Mouse (Mus musculus): Measurements from ENCODE around the gene Slc24a3. TPM values are rescaled to one million over a fixed set of nuclear protein-coding genes. Genes with fewer than 3 reads are reported as not detected.

Slc24a3 gene
- polyA plus RNA-seq, 2 experiments: 0.58 TPM

GRCm38 (mm10) chr2:145680762-145681161, 513.2 kb downstream of the Slc24a3 start:
- Histone ChIP-seq H3K9ac (replicated peaks) (no peak overlapping the region), H3K27ac (no peak overlapping the region), H3K27me3 (ENCODE audit: control insufficient read depth, insufficient read depth, low read length) (peaks cover 3% of the 10 kb centered on the region; the same call in 1 of the 2 replicates), H3K4me2 (ENCODE audit: low read depth) (no peak overlapping the region), H3K4me1 (replicated peaks; ENCODE audit: control insufficient read depth in 2 of 2, insufficient read depth in 2 of 2, low read length in 1 of 2) (peaks cover 0 to 2% of the 10 kb centered on the region in 2 experiments; a peak in 1 of 4 replicates), H3K36me3 (replicated peaks; ENCODE audit: control insufficient read depth, insufficient read depth, low read depth) (no peaks in the 10 kb centered on the region), H3K4me3 (ENCODE audit: insufficient read depth in 1 of 2, low read depth in 2 of 2, low read length in 2 of 2) (no peak overlapping the region), H3K9me3 (ENCODE audit: control insufficient read depth, low read length) (no peaks in the 10 kb centered on the region)
- ATAC-seq (ENCODE audit: insufficient read depth) (no peak), DNase-seq (ENCODE audit: low read depth in 3 of 3, low spot score in 3 of 3) (no peak)
- whole genome bisulfite sequencing (ENCODE audit: insufficient replicate concordance): 69% methylated on average over 9 of the region's 9 CpGs
- no peak for TF ChIP-seq EP300 (IDR thresholded peaks at IDR 0.05; ENCODE audit: low read depth)

GRCm38 (mm10) chr2:145681626-145682025, 514.1 kb downstream of the Slc24a3 start:
- WGBS (ENCODE audit: insufficient replicate concordance): 58% methylated on average over 4 of the region's 4 CpGs
- no peak for DNase-seq (ENCODE audit: low read depth in 3 of 3, low spot score in 3 of 3)
- Histone ChIP-seq H3K27me3 (ENCODE audit: control insufficient read depth, insufficient read depth, low read length) (no peaks in the 10 kb centered on the region), H3K27ac (no peak overlapping the region), H3K36me3 (replicated peaks; ENCODE audit: control insufficient read depth, insufficient read depth, low read depth) (no peaks in the 10 kb centered on the region), H3K4me3 (ENCODE audit: insufficient read depth in 1 of 2, low read depth in 2 of 2, low read length in 2 of 2) (no peak overlapping the region), H3K9ac (replicated peaks) (no peak overlapping the region), H3K4me1 (replicated peaks; ENCODE audit: control insufficient read depth in 2 of 2, insufficient read depth in 2 of 2, low read length in 1 of 2) (peaks cover 0 to 2% of the 10 kb centered on the region in 2 experiments; a peak in 1 of 4 replicates), H3K9me3 (ENCODE audit: control insufficient read depth, low read length) (no peaks in the 10 kb centered on the region), H3K4me2 (ENCODE audit: low read depth) (no peak overlapping the region)
- TF ChIP-seq EP300 (IDR thresholded peaks at IDR 0.05; ENCODE audit: low read depth) (no peak), CTCF (IDR thresholded peaks at IDR 0.05; ENCODE audit: low read depth) (no peak)
- no peak for ATAC-seq (ENCODE audit: insufficient read depth)

- Histone ChIP-seq H3K36me3 (replicated peaks; ENCODE audit: control insufficient read depth, insufficient read depth, low read depth) (no peaks in the 10 kb centered on the region), H3K4me1 (replicated peaks; ENCODE audit: control insufficient read depth in 2 of 2, insufficient read depth in 2 of 2, low read length in 1 of 2) (peaks cover 0 to 2% of the 10 kb centered on the region in 2 experiments; a peak in 1 of 4 replicates), H3K4me2 (ENCODE audit: low read depth) (no peak overlapping the region), H3K4me3 (ENCODE audit: insufficient read depth in 1 of 2, low read depth in 2 of 2, low read length in 2 of 2) (no peak overlapping the region), H3K27me3 (ENCODE audit: control insufficient read depth, insufficient read depth, low read length) (no peaks in the 10 kb centered on the region), H3K9me3 (ENCODE audit: control insufficient read depth, low read length) (no peaks in the 10 kb centered on the region), H3K27ac (no peak overlapping the region), H3K9ac (replicated peaks) (no peak overlapping the region)
- TF ChIP-seq CTCF (IDR thresholded peaks at IDR 0.05; ENCODE audit: low read depth) (no peak), EP300 (IDR thresholded peaks at IDR 0.05; ENCODE audit: low read depth) (no peak)
- no peak for DNase-seq (ENCODE audit: low read depth in 3 of 3, low spot score in 3 of 3)
- WGBS (ENCODE audit: insufficient replicate concordance): 49% methylated on average over 3 of the region's 3 CpGs
- no peak for ATAC-seq (ENCODE audit: insufficient read depth)
Observed at GRCm38 (mm10) chr2:145682924-145683323, 515.4 kb downstream of the Slc24a3 start.

DNA sequence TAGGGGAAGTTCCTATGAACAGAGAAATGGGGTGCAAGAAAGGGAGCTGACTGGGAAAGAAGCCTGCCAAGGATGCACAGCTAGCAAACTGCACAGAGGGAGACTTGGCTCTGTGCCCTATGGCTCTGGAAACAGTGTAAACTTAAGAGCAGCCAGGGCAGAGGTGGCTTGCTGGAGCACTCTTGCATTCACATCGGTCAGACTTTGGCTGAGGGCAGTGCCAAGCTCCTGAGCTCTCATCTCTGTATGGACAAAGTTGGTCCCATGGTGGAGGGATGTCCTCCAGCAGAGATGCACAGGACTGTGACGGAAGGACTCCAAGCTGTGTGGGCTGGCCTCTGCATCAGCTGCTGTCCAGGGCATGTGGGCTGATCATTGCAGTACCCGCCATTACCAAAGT, 516.0 kb downstream of the Slc24a3 start:
- Histone ChIP-seq H3K4me2 (ENCODE audit: low read depth) (no peak overlapping the region), H3K9ac (replicated peaks) (no peak overlapping the region), H3K36me3 (replicated peaks; ENCODE audit: control insufficient read depth, insufficient read depth, low read depth) (no peaks in the 10 kb centered on the region), H3K4me1 (replicated peaks; ENCODE audit: control insufficient read depth in 2 of 2, insufficient read depth in 2 of 2, low read length in 1 of 2) (peaks cover 0 to 2% of the 10 kb centered on the region in 2 experiments; a peak in 1 of 4 replicates), H3K27me3 (ENCODE audit: control insufficient read depth, insufficient read depth, low read length) (no peaks in the 10 kb centered on the region), H3K9me3 (ENCODE audit: control insufficient read depth, low read length) (no peaks in the 10 kb centered on the region), H3K27ac (no peak overlapping the region), H3K4me3 (ENCODE audit: insufficient read depth in 1 of 2, low read depth in 2 of 2, low read length in 2 of 2) (no peak overlapping the region)
- no peak for DNase-seq (ENCODE audit: low read depth in 3 of 3, low spot score in 3 of 3)
- ATAC-seq (ENCODE audit: insufficient read depth): no peak
- no peak for TF ChIP-seq CTCF (IDR thresholded peaks at IDR 0.05; ENCODE audit: low read depth)
- no peak for TF ChIP-seq EP300 (IDR thresholded peaks at IDR 0.05; ENCODE audit: low read depth)
- 61% methylated on average over 3 of the region's 3 CpGs for WGBS (ENCODE audit: insufficient replicate concordance)

DNA sequence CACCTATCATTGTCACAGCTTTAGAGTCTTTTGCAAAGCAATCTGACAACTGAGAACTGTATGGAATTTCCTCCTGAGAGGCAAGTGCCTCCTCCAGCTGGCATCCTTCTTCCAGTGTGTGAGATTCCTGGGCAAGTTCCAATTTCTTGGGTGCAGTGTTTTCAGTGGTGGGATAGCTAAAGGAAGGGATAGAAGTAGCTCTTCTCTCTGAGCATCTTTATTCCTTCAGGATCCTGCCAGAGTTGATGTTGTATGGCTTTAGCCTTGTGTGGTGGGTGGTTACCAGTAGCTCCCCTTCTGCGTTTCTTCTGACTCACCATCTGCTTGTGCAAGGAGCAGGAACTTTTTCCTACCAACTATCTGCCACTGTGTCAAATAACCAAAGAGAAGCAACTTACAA, 516.6 kb downstream of the Slc24a3 start:
- no peak overlapping the region for H3K4me3 ChIP-seq (ENCODE audit: insufficient read depth in 1 of 2, low read depth in 2 of 2, low read length in 2 of 2)
- H3K4me1 ChIP-seq (replicated peaks; ENCODE audit: control insufficient read depth in 2 of 2, insufficient read depth in 2 of 2, low read length in 1 of 2): peaks cover 0 to 2% of the 10 kb centered on the region in 2 experiments; a peak in 1 of 4 replicates
- no peaks in the 10 kb centered on the region for H3K36me3 ChIP-seq (replicated peaks; ENCODE audit: control insufficient read depth, insufficient read depth, low read depth)
- H3K4me2 ChIP-seq (ENCODE audit: low read depth): no peak overlapping the region
- 76% methylated on average over 1 of the region's 1 CpGs for WGBS (ENCODE audit: insufficient replicate concordance)
- DNase-seq (ENCODE audit: low read depth in 3 of 3, low spot score in 3 of 3) (no peak), ATAC-seq (ENCODE audit: insufficient read depth) (no peak)
- no peak for TF ChIP-seq CTCF (IDR thresholded peaks at IDR 0.05; ENCODE audit: low read depth)
- no peak for TF ChIP-seq EP300 (IDR thresholded peaks at IDR 0.05; ENCODE audit: low read depth)
- H3K9me3 ChIP-seq (ENCODE audit: control insufficient read depth, low read length): no peaks in the 10 kb centered on the region
- no peak overlapping the region for H3K9ac ChIP-seq (replicated peaks)
- no peak overlapping the region for H3K27ac ChIP-seq
- no peaks in the 10 kb centered on the region for H3K27me3 ChIP-seq (ENCODE audit: control insufficient read depth, insufficient read depth, low read length)

Measured in liver, embryonic 14.5 days (tissue).